Mouse (Mus musculus) small intestine, adult 2 months (tissue): ENCODE data around the gene Zfp867.

ENCODE experiments used
- CTCF ChIP-seq: fragments of 200-500 bp; IDR thresholded peaks from 2 replicates; pipeline ENCODE4 v1.5.1; 2012; ENCODE audit warnings: low read depth, mild to moderate bottlenecking, control low read depth, inconsistent platforms, low read length, moderate library complexity, mixed read lengths; ENCODE audit not compliant: insufficient replicate concordance, insufficient read length; ENCODE audit errors: extremely low read depth
- POLR2A ChIP-seq: fragments of 200-500 bp; IDR thresholded peaks from 2 replicates; pipeline ENCODE4 v1.6.1; 2012; ENCODE audit warnings: low read depth, mild to moderate bottlenecking, control low read depth, inconsistent platforms, low read length, moderate library complexity

DNA sequence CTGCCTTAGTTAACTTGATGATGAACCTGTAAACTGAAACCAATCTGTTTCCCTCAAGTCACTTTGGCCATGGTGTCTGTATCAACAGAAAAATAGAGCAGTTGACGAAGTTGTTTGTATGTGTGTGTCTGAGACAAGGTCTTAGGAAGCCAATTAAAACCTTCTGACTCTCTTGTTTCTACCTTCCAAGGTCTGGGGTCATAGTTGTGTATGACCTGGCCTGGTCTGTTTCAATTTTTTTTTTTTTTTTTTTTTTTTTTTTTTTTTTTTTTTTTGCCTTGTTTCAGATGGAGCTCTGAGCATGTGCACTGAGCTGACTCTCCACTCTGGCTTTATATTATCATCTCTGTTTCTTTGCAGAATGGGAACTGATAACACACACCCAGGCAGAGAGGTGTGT lies 45.2 kb upstream of the Zfp867 start:
- no peak for TF ChIP-seq CTCF
- TF ChIP-seq POLR2A, result no peak
